Mouse (Mus musculus) intestine, postnatal 0 days (tissue): ENCODE results near the gene Malsu1. TPM values are rescaled to one million over a fixed set of nuclear protein-coding genes. Genes with fewer than 3 reads are reported as not detected.

Source experiments
- ATAC-seq: fragments of 200-750 bp; cut with Nextera tagmentation; 2 replicates; pipeline ENCODE4 v1.8.0; 2017; ENCODE audit warnings: mild to moderate bottlenecking, moderate TSS enrichment, moderate library complexity
- H3K27ac ChIP-seq: fragments of 300-500 bp; sonication (generic); 2 replicates; pipeline ENCODE4 v1.5.1; 2014; ENCODE audit warnings: mild to moderate bottlenecking, low read depth, low read length, moderate library complexity
- H3K27me3 ChIP-seq: fragments of 300-500 bp; sonication (generic); replicated peaks from 2 replicates; pipeline ENCODE4 v1.6.1; 2014; ENCODE audit warnings: low read length, mixed read lengths; ENCODE audit not compliant: control insufficient read depth, insufficient read depth
- H3K36me3 ChIP-seq: fragments of 300-500 bp; sonication (generic); 2 replicates; pipeline ENCODE4 v1.6.1; 2014; ENCODE audit warnings: mild to moderate bottlenecking, moderate library complexity; ENCODE audit not compliant: control insufficient read depth, insufficient read depth
- H3K4me1 ChIP-seq: fragments of 300-500 bp; sonication (generic); replicated peaks from 2 replicates; pipeline ENCODE4 v1.6.1; 2014; ENCODE audit warnings: antibody characterized with exemption, low read length, mixed read lengths; ENCODE audit not compliant: control insufficient read depth, insufficient read depth
- H3K4me2 ChIP-seq: fragments of 300-500 bp; sonication (generic); replicated peaks from 2 replicates; pipeline ENCODE4 v1.6.1; 2014; ENCODE audit warnings: low read depth, mild to moderate bottlenecking, moderate library complexity
- H3K4me3 ChIP-seq: fragments of 300-500 bp; sonication (generic); 2 replicates; pipeline ENCODE4 v1.5.1; 2014; ENCODE audit warnings: low read depth, low read length
- H3K9ac ChIP-seq: fragments of 300-500 bp; sonication (generic); 2 replicates; pipeline ENCODE4 v1.6.1; 2014; ENCODE audit warnings: mild to moderate bottlenecking, low read depth, low read length
- H3K9me3 ChIP-seq: fragments of 300-500 bp; sonication (generic); 2 replicates; pipeline ENCODE4 v1.6.1; 2016; ENCODE audit warnings: mixed run types; ENCODE audit not compliant: control insufficient read depth
- CTCF ChIP-seq: sonication (generic); IDR thresholded peaks from 2 replicates; pipeline ENCODE4 v1.5.1; 2016; ENCODE audit warnings: low read depth, mild to moderate bottlenecking, control low read depth, antibody characterized with exemption, moderate library complexity
- WGBS: fragments of 180-500 bp; shearing (Covaris S2); extraction: QIAGEN DNeasy Blood & Tissue Kit; methylation state at CpG from one replicate; pipeline ENCODE4 v1.1.7; 2014; 5-methylcytosine and 5-hydroxymethylcytosine counted together
- polyA plus RNA-seq: library from polyadenylated mRNA; unstranded; fragments of >200 nt; fragmentation: Nextera tagmentation; extraction: Ambion mirVana; gene quantifications from 2 replicates; pipeline ENCODE4 v1.2.1, GENCODE M21; 2015

Malsu1 gene
- polyA plus RNA-seq, 1 experiment from 2014 or later = 86.9 TPM

- Histone ChIP-seq H3K4me1 (no peaks in the 10 kb centered on the region), H3K27ac (no peak overlapping the region), H3K9ac (no peak overlapping the region), H3K4me3 (no peak overlapping the region), H3K36me3 (no peaks in the 10 kb centered on the region), H3K4me2 (no peak overlapping the region), H3K9me3 (no peaks in the 10 kb centered on the region), H3K27me3 (no peaks in the 10 kb centered on the region)
- no peak for ATAC-seq
- peak; percentile 95 for TF ChIP-seq CTCF
- WGBS = 42% methylated on average over 8 of the region's 8 CpGs
Measured at GRCm38 (mm10) chr6:49057053-49058021, 16.3 kb upstream of the Malsu1 start.

DNA sequence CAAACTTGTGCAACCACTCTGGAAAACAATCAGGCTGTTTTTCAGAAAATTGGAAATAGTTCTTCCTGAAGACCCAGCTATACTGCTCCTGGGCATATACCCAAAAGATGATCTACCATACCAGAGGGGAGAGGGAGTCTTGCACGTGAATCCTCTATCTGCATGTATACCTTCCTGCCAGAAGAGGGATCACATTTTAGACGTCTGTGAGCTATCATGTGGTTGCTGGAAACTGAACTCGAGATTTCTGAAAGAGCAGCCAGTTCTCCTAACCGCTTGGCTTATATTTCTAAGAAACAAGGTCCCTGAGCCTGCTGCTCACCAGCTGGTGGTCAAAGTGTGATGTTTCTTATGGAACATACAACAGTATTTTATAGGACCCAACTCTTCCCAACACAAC lies 5.2 kb upstream of the Malsu1 start:
- Histone ChIP-seq H3K4me2 (no peak overlapping the region), H3K36me3 (no peaks in the 10 kb centered on the region), H3K9ac (no peak overlapping the region), H3K4me3 (no peak overlapping the region), H3K9me3 (no peaks in the 10 kb centered on the region), H3K27me3 (no peaks in the 10 kb centered on the region), H3K27ac (no peak overlapping the region), H3K4me1 (no peaks in the 10 kb centered on the region)
- TF ChIP-seq CTCF = no peak
- no peak for ATAC-seq
- 28% methylated on average over 4 of the region's 4 CpGs for WGBS

DNA sequence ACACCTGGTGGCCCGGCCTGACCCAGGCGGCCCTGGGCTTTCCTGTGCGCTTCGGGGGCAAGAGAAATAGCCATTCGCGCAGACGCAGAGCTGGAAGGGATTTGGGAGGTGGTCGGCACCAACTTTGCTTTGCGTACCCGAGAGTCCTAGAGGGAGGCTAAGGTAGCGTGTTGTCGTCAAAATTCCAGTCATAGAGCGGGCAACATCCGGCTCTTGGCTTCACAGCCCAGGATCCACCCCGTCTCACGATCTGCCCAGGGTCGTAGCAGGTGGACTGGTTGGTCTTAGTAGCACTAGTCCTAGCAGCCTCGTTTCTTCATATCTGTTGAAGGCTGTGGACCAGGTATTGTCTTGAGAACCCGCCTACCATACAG lies 509 bp downstream of the Malsu1 start:
- no peaks in the 10 kb centered on the region for H3K27me3 ChIP-seq
- 2% methylated on average over 19 of the region's 19 CpGs for WGBS
- H3K9me3 ChIP-seq = no peaks in the 10 kb centered on the region
- peak overlapping the region; percentile 97 for H3K4me3 ChIP-seq
- H3K27ac ChIP-seq = peak overlapping the region; percentile 88
- H3K36me3 ChIP-seq = no peaks in the 10 kb centered on the region
- H3K4me1 ChIP-seq = peaks cover 9% of the 10 kb centered on the region; the same call in 1 of the 2 replicates
- no peak for TF ChIP-seq CTCF
- H3K4me2 ChIP-seq = peak overlapping the region; percentile 71
- H3K9ac ChIP-seq = peak overlapping the region; percentile 91
- ATAC-seq = peak; percentile 48

- ATAC-seq = no peak
- TF ChIP-seq CTCF = no peak
- peaks cover 7% of the 10 kb centered on the region for H3K36me3 ChIP-seq
- H3K4me1 ChIP-seq = peaks cover 9% of the 10 kb centered on the region; the same call in 1 of the 2 replicates
- WGBS = 88% methylated on average over 2 of the region's 2 CpGs
- H3K4me3 ChIP-seq = no peak overlapping the region
- no peaks in the 10 kb centered on the region for H3K27me3 ChIP-seq
- H3K4me2 ChIP-seq = no peak overlapping the region
- H3K27ac ChIP-seq = no peak overlapping the region
- H3K9ac ChIP-seq = no peak overlapping the region
- no peaks in the 10 kb centered on the region for H3K9me3 ChIP-seq
Measured at GRCm38 (mm10) chr6:49077894-49078293, 4.3 kb downstream of the Malsu1 start.

DNA sequence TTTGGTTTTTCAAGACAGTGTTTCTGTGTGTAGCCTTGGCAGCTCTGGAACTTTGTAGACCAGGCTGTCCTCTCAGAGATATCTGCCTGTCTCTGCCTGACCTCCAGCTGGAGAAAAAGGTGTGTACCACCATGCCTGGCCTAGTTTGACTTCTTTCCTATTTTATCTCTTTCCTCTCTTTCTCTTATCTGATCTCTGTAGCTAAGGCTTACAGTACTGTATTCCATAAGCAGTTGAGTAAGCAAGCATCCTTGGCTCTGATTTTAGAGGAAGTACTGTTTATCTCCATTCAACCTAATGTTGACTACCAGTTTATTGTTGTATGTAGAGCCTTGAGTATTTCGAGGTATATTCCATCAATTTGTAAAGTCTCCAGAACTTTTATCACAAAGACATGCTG lies 5.7 kb downstream of the Malsu1 start:
- H3K4me3 ChIP-seq = no peak overlapping the region
- no peak for TF ChIP-seq CTCF
- H3K4me1 ChIP-seq = peaks cover 9% of the 10 kb centered on the region; the same call in 1 of the 2 replicates
- H3K36me3 ChIP-seq = peaks cover 18% of the 10 kb centered on the region
- H3K27me3 ChIP-seq = no peaks in the 10 kb centered on the region
- 81% methylated on average over 1 of the region's 1 CpGs for WGBS
- no peak overlapping the region for H3K27ac ChIP-seq
- no peaks in the 10 kb centered on the region for H3K9me3 ChIP-seq
- no peak overlapping the region for H3K4me2 ChIP-seq
- no peak for ATAC-seq
- H3K9ac ChIP-seq = no peak overlapping the region

DNA sequence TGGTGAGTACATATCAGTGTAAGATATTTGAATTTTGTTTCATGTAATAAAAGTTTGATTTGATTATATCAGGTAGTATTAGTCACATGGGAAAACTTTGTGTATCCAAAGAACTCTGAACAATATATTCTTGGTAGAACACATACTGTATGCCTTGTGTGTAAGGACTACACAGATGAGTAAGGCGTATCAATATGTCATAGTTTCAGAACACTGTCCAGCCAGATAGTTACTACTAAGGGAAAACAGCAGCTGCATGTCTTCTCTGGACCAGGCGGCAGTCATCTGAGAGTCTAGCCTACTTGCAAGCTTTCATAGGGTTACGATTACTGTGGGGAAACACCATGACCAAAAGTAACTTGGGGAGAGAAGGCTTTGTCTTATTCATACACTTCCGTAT lies 9.4 kb downstream of the Malsu1 start:
- WGBS = 88% methylated on average over 4 of the region's 4 CpGs
- ATAC-seq = no peak
- Histone ChIP-seq H3K9me3 (no peaks in the 10 kb centered on the region), H3K4me2 (no peak overlapping the region), H3K27ac (no peak overlapping the region), H3K4me1 (no peaks in the 10 kb centered on the region), H3K27me3 (no peaks in the 10 kb centered on the region), H3K9ac (no peak overlapping the region), H3K36me3 (peaks cover 45% of the 10 kb centered on the region), H3K4me3 (no peak overlapping the region)
- no peak for TF ChIP-seq CTCF
